Mouse (Mus musculus): ENCODE measurements around the gene Gm45062. TPM values are rescaled to one million over a fixed set of nuclear protein-coding genes. Genes with fewer than 3 reads are reported as not detected.

The Gm45062 gene
- polyA plus RNA-seq, 1 experiment: 2.0 TPM

GRCm38 (mm10) chr6:8544822-8545221, 285.6 kb downstream of the Gm45062 start:
- Histone ChIP-seq H3K4me1 (ENCODE audit: control insufficient read depth, insufficient read depth, low read length) (no peaks in the 10 kb centered on the region), H3K27me3 (replicated peaks; ENCODE audit: control insufficient read depth, insufficient read depth, low read length) (no peaks in the 10 kb centered on the region), H3K36me3 (ENCODE audit: control insufficient read depth, insufficient read depth, low read length) (no peaks in the 10 kb centered on the region), H3K27ac (ENCODE audit: insufficient read depth, low read depth, low read length) (no peak overlapping the region), H3K4me3 (ENCODE audit: insufficient read depth, low read depth, low read length) (no peak overlapping the region)
- WGBS: 97% methylated on average over 5 of the region's 5 CpGs
- TF ChIP-seq CTCF (conservative IDR thresholded peaks at IDR 0.05; ENCODE audit: insufficient read depth, insufficient read length, low read depth, low read length) (no peak), POLR2A (IDR thresholded peaks at IDR 0.05; ENCODE audit: low read depth, low read length) (no peak)
- no peak for DNase-seq

GRCm38 (mm10) chr6:8545780-8546179, 286.5 kb downstream of the Gm45062 start:
- TF ChIP-seq CTCF (conservative IDR thresholded peaks at IDR 0.05; ENCODE audit: insufficient read depth, insufficient read length, low read depth, low read length): no peak
- TF ChIP-seq POLR2A (IDR thresholded peaks at IDR 0.05; ENCODE audit: low read depth, low read length): no peak
- no peaks in the 10 kb centered on the region for H3K4me1 ChIP-seq (ENCODE audit: control insufficient read depth, insufficient read depth, low read length)
- no peak overlapping the region for H3K4me3 ChIP-seq (ENCODE audit: insufficient read depth, low read depth, low read length)
- DNase-seq: no peak
- 94% methylated on average over 7 of the region's 7 CpGs for WGBS
- H3K36me3 ChIP-seq (ENCODE audit: control insufficient read depth, insufficient read depth, low read length): no peaks in the 10 kb centered on the region; the same call in 1 of the 2 replicates
- H3K27me3 ChIP-seq (replicated peaks; ENCODE audit: control insufficient read depth, insufficient read depth, low read length): no peaks in the 10 kb centered on the region
- H3K27ac ChIP-seq (ENCODE audit: insufficient read depth, low read depth, low read length): no peak overlapping the region

GRCm38 (mm10) chr6:8551155-8551554, 291.9 kb downstream of the Gm45062 start:
- 86% methylated on average over 2 of the region's 2 CpGs for WGBS
- TF ChIP-seq POLR2A (IDR thresholded peaks at IDR 0.05; ENCODE audit: low read depth, low read length): no peak
- no peak for TF ChIP-seq CTCF (conservative IDR thresholded peaks at IDR 0.05; ENCODE audit: insufficient read depth, insufficient read length, low read depth, low read length)
- H3K36me3 ChIP-seq (ENCODE audit: control insufficient read depth, insufficient read depth, low read length): no peaks in the 10 kb centered on the region; the same call in 1 of the 2 replicates
- no peaks in the 10 kb centered on the region for H3K27me3 ChIP-seq (replicated peaks; ENCODE audit: control insufficient read depth, insufficient read depth, low read length)
- H3K4me3 ChIP-seq (ENCODE audit: insufficient read depth, low read depth, low read length): no peak overlapping the region
- H3K4me1 ChIP-seq (ENCODE audit: control insufficient read depth, insufficient read depth, low read length): no peaks in the 10 kb centered on the region
- DNase-seq: no peak
- no peak overlapping the region for H3K27ac ChIP-seq (ENCODE audit: insufficient read depth, low read depth, low read length)

- H3K27me3 ChIP-seq (replicated peaks; ENCODE audit: control insufficient read depth, insufficient read depth, low read length): no peaks in the 10 kb centered on the region
- no peak for DNase-seq
- H3K36me3 ChIP-seq (ENCODE audit: control insufficient read depth, insufficient read depth, low read length): no peaks in the 10 kb centered on the region
- H3K4me1 ChIP-seq (ENCODE audit: control insufficient read depth, insufficient read depth, low read length): peaks cover 7% of the 10 kb centered on the region
- WGBS: 95% methylated on average over 5 of the region's 5 CpGs
- H3K4me3 ChIP-seq (ENCODE audit: insufficient read depth, low read depth, low read length): no peak overlapping the region
- no peak for TF ChIP-seq CTCF (conservative IDR thresholded peaks at IDR 0.05; ENCODE audit: insufficient read depth, insufficient read length, low read depth, low read length)
- TF ChIP-seq POLR2A (IDR thresholded peaks at IDR 0.05; ENCODE audit: low read depth, low read length): no peak
- no peak overlapping the region for H3K27ac ChIP-seq (ENCODE audit: insufficient read depth, low read depth, low read length)
These were observed 297.8 kb downstream of the Gm45062 start for GRCm38 (mm10) chr6:8556849-8557571.

- no peaks in the 10 kb centered on the region for H3K36me3 ChIP-seq (ENCODE audit: control insufficient read depth, insufficient read depth, low read length)
- peak; percentile 30 for DNase-seq
- H3K27ac ChIP-seq (ENCODE audit: insufficient read depth, low read depth, low read length): peak overlapping the region; percentile 80
- no peaks in the 10 kb centered on the region for H3K27me3 ChIP-seq (replicated peaks; ENCODE audit: control insufficient read depth, insufficient read depth, low read length)
- peaks cover 7% of the 10 kb centered on the region for H3K4me1 ChIP-seq (ENCODE audit: control insufficient read depth, insufficient read depth, low read length)
- no peak for TF ChIP-seq POLR2A (IDR thresholded peaks at IDR 0.05; ENCODE audit: low read depth, low read length)
- TF ChIP-seq CTCF (conservative IDR thresholded peaks at IDR 0.05; ENCODE audit: insufficient read depth, insufficient read length, low read depth, low read length): no peak
- H3K4me3 ChIP-seq (ENCODE audit: insufficient read depth, low read depth, low read length): no peak overlapping the region
- WGBS: 44% methylated on average over 2 of the region's 2 CpGs
These were observed 301.4 kb downstream of the Gm45062 start for GRCm38 (mm10) chr6:8560682-8561081.

- WGBS: 97% methylated on average over 9 of the region's 9 CpGs
- H3K36me3 ChIP-seq (ENCODE audit: control insufficient read depth, insufficient read depth, low read length): no peaks in the 10 kb centered on the region
- no peak for TF ChIP-seq CTCF (conservative IDR thresholded peaks at IDR 0.05; ENCODE audit: insufficient read depth, insufficient read length, low read depth, low read length)
- no peak for TF ChIP-seq POLR2A (IDR thresholded peaks at IDR 0.05; ENCODE audit: low read depth, low read length)
- H3K4me3 ChIP-seq (ENCODE audit: insufficient read depth, low read depth, low read length): no peak overlapping the region
- DNase-seq: no peak
- no peak overlapping the region for H3K27ac ChIP-seq (ENCODE audit: insufficient read depth, low read depth, low read length)
- H3K27me3 ChIP-seq (replicated peaks; ENCODE audit: control insufficient read depth, insufficient read depth, low read length): no peaks in the 10 kb centered on the region
- no peaks in the 10 kb centered on the region for H3K4me1 ChIP-seq (ENCODE audit: control insufficient read depth, insufficient read depth, low read length)
These were observed 323.1 kb downstream of the Gm45062 start for GRCm38 (mm10) chr6:8582377-8582776.

GRCm38 (mm10) chr6:8583892-8584291, 324.6 kb downstream of the Gm45062 start:
- Histone ChIP-seq H3K27me3 (replicated peaks; ENCODE audit: control insufficient read depth, insufficient read depth, low read length) (no peaks in the 10 kb centered on the region), H3K4me3 (ENCODE audit: insufficient read depth, low read depth, low read length) (no peak overlapping the region), H3K36me3 (ENCODE audit: control insufficient read depth, insufficient read depth, low read length) (no peaks in the 10 kb centered on the region), H3K27ac (ENCODE audit: insufficient read depth, low read depth, low read length) (no peak overlapping the region), H3K4me1 (ENCODE audit: control insufficient read depth, insufficient read depth, low read length) (no peaks in the 10 kb centered on the region)
- DNase-seq: no peak
- WGBS: 92% methylated on average over 3 of the region's 3 CpGs
- TF ChIP-seq CTCF (conservative IDR thresholded peaks at IDR 0.05; ENCODE audit: insufficient read depth, insufficient read length, low read depth, low read length): no peak
- TF ChIP-seq POLR2A (IDR thresholded peaks at IDR 0.05; ENCODE audit: low read depth, low read length): no peak
